Mouse (Mus musculus) intestine, embryonic 16.5 days (tissue): ENCODE data around the gene Macrod1. TPM values are rescaled to one million over a fixed set of nuclear protein-coding genes. Genes with fewer than 3 reads are reported as not detected.

ENCODE experiments used
- ATAC-seq: fragments of 200-750 bp; cut with Nextera tagmentation; 2 replicates; pipeline ENCODE4 v1.8.0; 2017; ENCODE audit warnings: moderate TSS enrichment, moderate library complexity
- H3K27ac ChIP-seq: fragments of 300-500 bp; sonication (generic); 2 replicates; pipeline ENCODE4 v1.5.1; 2014; ENCODE audit warnings: mild to moderate bottlenecking, low read length
- H3K27me3 ChIP-seq: fragments of 300-500 bp; sonication (generic); replicated peaks from 2 replicates; pipeline ENCODE4 v1.6.1; 2014; ENCODE audit warnings: low read length, control low read depth, mixed read lengths; ENCODE audit not compliant: control insufficient read depth, insufficient read depth
- H3K36me3 ChIP-seq: fragments of 300-500 bp; sonication (generic); 2 replicates; pipeline ENCODE4 v1.6.1; 2014; ENCODE audit warnings: low read length, control low read depth; ENCODE audit not compliant: control insufficient read depth, insufficient read depth
- H3K4me1 ChIP-seq: fragments of 300-500 bp; sonication (generic); 2 replicates; pipeline ENCODE4 v1.6.1; 2014; ENCODE audit warnings: low read length, control low read depth, mixed read lengths; ENCODE audit not compliant: control insufficient read depth, insufficient read depth
- H3K4me2 ChIP-seq: fragments of 300-500 bp; sonication (generic); 2 replicates; pipeline ENCODE4 v1.6.1; 2014; ENCODE audit warnings: low read depth, low read length, control low read depth
- H3K4me3 ChIP-seq: fragments of 300-500 bp; sonication (generic); 2 replicates; pipeline ENCODE4 v1.5.1; 2014; ENCODE audit warnings: mild to moderate bottlenecking, low read length
- H3K9ac ChIP-seq: fragments of 300-500 bp; sonication (generic); 2 replicates; pipeline ENCODE4 v1.6.1; 2014; ENCODE audit warnings: low read depth, low read length
- H3K9me3 ChIP-seq: fragments of 300-500 bp; sonication (generic); 2 replicates; pipeline ENCODE4 v1.6.1; 2016; ENCODE audit warnings: low read length, control low read depth; ENCODE audit not compliant: control insufficient read depth
- WGBS: fragments of 180-500 bp; shearing (Covaris S2); extraction: QIAGEN DNeasy Blood & Tissue Kit; methylation state at CpG from one replicate; pipeline ENCODE4 v1.1.7; 2014; 5-methylcytosine and 5-hydroxymethylcytosine counted together
- polyA plus RNA-seq: library from polyadenylated mRNA; unstranded; fragments of >200 nt; fragmentation: Nextera tagmentation; extraction: Ambion mirVana; gene quantifications from 2 replicates; pipeline ENCODE4 v1.2.1, GENCODE M21; 2015

Macrod1 gene
- polyA plus RNA-seq, 1 experiment from 2014 or later: 11.6 TPM

- Histone ChIP-seq H3K27ac (no peak overlapping the region; the same call in 1 of the 2 replicates), H3K36me3 (no peaks in the 10 kb centered on the region), H3K4me2 (no peak overlapping the region), H3K4me3 (no peak overlapping the region), H3K27me3 (peaks cover 3% of the 10 kb centered on the region; the same call in 1 of the 2 replicates), H3K9ac (no peak overlapping the region), H3K9me3 (no peaks in the 10 kb centered on the region), H3K4me1 (peaks cover 54% of the 10 kb centered on the region)
- 66% methylated on average over 5 of the region's 5 CpGs for WGBS
- no peak for ATAC-seq
Measured at GRCm38 (mm10) chr19:7187157-7187556, 130.5 kb downstream of the Macrod1 start.

GRCm38 (mm10) chr19:7189026-7189425 is 132.4 kb downstream of the Macrod1 start:
- H3K9me3 ChIP-seq: no peaks in the 10 kb centered on the region
- peaks cover 52% of the 10 kb centered on the region for H3K4me1 ChIP-seq
- no peak for ATAC-seq
- no peaks in the 10 kb centered on the region for H3K36me3 ChIP-seq
- H3K9ac ChIP-seq: no peak overlapping the region
- H3K27me3 ChIP-seq: peaks cover 3% of the 10 kb centered on the region; the same call in 1 of the 2 replicates
- no peak overlapping the region for H3K4me2 ChIP-seq
- H3K4me3 ChIP-seq: no peak overlapping the region
- H3K27ac ChIP-seq: no peak overlapping the region
- WGBS: 51% methylated on average over 4 of the region's 4 CpGs

GRCm38 (mm10) chr19:7190986-7191385 is 134.4 kb downstream of the Macrod1 start:
- H3K9ac ChIP-seq: peak overlapping the region; percentile 22; the same call in 1 of the 2 replicates
- peaks cover 3% of the 10 kb centered on the region; the same call in 1 of the 2 replicates for H3K27me3 ChIP-seq
- H3K4me1 ChIP-seq: peaks cover 41% of the 10 kb centered on the region
- H3K36me3 ChIP-seq: no peaks in the 10 kb centered on the region
- H3K4me3 ChIP-seq: no peak overlapping the region
- 31% methylated on average over 5 of the region's 5 CpGs for WGBS
- H3K9me3 ChIP-seq: no peaks in the 10 kb centered on the region
- ATAC-seq: no peak
- H3K27ac ChIP-seq: peak overlapping the region; percentile 66; the same call in 1 of the 2 replicates
- H3K4me2 ChIP-seq: no peak overlapping the region

GRCm38 (mm10) chr19:7191639-7192038 is 135.0 kb downstream of the Macrod1 start:
- ATAC-seq: peak; percentile 70
- H3K27ac ChIP-seq: peak overlapping the region; percentile 66
- peaks cover 41% of the 10 kb centered on the region for H3K4me1 ChIP-seq
- WGBS: 26% methylated on average over 6 of the region's 6 CpGs
- no peak overlapping the region for H3K4me3 ChIP-seq
- peak overlapping the region; percentile 33 for H3K9ac ChIP-seq
- H3K4me2 ChIP-seq: no peak overlapping the region
- peaks cover under 1% of the 10 kb centered on the region; the same call in 1 of the 2 replicates for H3K27me3 ChIP-seq
- H3K36me3 ChIP-seq: no peaks in the 10 kb centered on the region
- H3K9me3 ChIP-seq: no peaks in the 10 kb centered on the region

- Histone ChIP-seq H3K27ac (peak overlapping the region; percentile 66; the same call in 1 of the 2 replicates), H3K27me3 (no peaks in the 10 kb centered on the region), H3K4me1 (peaks cover 44% of the 10 kb centered on the region), H3K9ac (no peak overlapping the region), H3K36me3 (no peaks in the 10 kb centered on the region), H3K4me2 (no peak overlapping the region), H3K4me3 (no peak overlapping the region), H3K9me3 (no peaks in the 10 kb centered on the region)
- WGBS: 50% methylated on average over 2 of the region's 2 CpGs
- no peak for ATAC-seq
Measured at GRCm38 (mm10) chr19:7192561-7192967, 136.0 kb downstream of the Macrod1 start.

- Histone ChIP-seq H3K9me3 (no peaks in the 10 kb centered on the region), H3K4me3 (no peak overlapping the region), H3K4me1 (peaks cover 28% of the 10 kb centered on the region), H3K4me2 (no peak overlapping the region), H3K9ac (no peak overlapping the region), H3K27ac (no peak overlapping the region), H3K27me3 (no peaks in the 10 kb centered on the region), H3K36me3 (peaks cover 19% of the 10 kb centered on the region)
- 21% methylated on average over 33 of the region's 33 CpGs for WGBS
- ATAC-seq: peak; percentile 4; the same call in 1 of the 2 replicates
Measured at GRCm38 (mm10) chr19:7195900-7196728, 139.5 kb downstream of the Macrod1 start.

- peaks cover 19% of the 10 kb centered on the region for H3K36me3 ChIP-seq
- peak; percentile 65 for ATAC-seq
- WGBS: 25% methylated on average over 17 of the region's 17 CpGs
Measured at GRCm38 (mm10) chr19:7196741-7197270, 140.2 kb downstream of the Macrod1 start.

GRCm38 (mm10) chr19:7197445-7197844 is 140.8 kb downstream of the Macrod1 start:
- Histone ChIP-seq H3K4me2 (no peak overlapping the region), H3K36me3 (peaks cover 19% of the 10 kb centered on the region), H3K4me3 (no peak overlapping the region), H3K4me1 (peaks cover 17% of the 10 kb centered on the region), H3K27ac (no peak overlapping the region), H3K9me3 (no peaks in the 10 kb centered on the region), H3K9ac (0 out of 2 replicates have a peak overlapping the region, but pooled peaks have one; percentile 24), H3K27me3 (no peaks in the 10 kb centered on the region)
- ATAC-seq: peak; percentile 29; the same call in 1 of the 2 replicates
- WGBS: 82% methylated on average over 9 of the region's 9 CpGs

More at GRCm38 (mm10) chr19:7196741-7197270, 140.2 kb downstream of the Macrod1 start:
- Histone ChIP-seq H3K4me1 (peaks cover 21% of the 10 kb centered on the region), H3K9ac (no peak overlapping the region), H3K27ac (no peak overlapping the region), H3K4me3 (no peak overlapping the region), H3K4me2 (no peak overlapping the region), H3K27me3 (no peaks in the 10 kb centered on the region), H3K9me3 (no peaks in the 10 kb centered on the region)

- Histone ChIP-seq H3K27me3 (no peaks in the 10 kb centered on the region), H3K4me3 (no peak overlapping the region), H3K9me3 (no peaks in the 10 kb centered on the region), H3K9ac (no peak overlapping the region; the same call in 1 of the 2 replicates), H3K27ac (no peak overlapping the region), H3K4me1 (peaks cover 17% of the 10 kb centered on the region), H3K4me2 (no peak overlapping the region), H3K36me3 (peaks cover 28% of the 10 kb centered on the region)
- no peak for ATAC-seq
- 93% methylated on average over 13 of the region's 13 CpGs for WGBS
Measured at GRCm38 (mm10) chr19:7199089-7199488, 142.5 kb downstream of the Macrod1 start.
